Mouse (Mus musculus) heart, embryonic 11.5 days (tissue): ENCODE data around the gene Hyal1. TPM values are rescaled to one million over a fixed set of nuclear protein-coding genes. Genes with fewer than 3 reads are reported as not detected.
"Not testable (repeated sequence)": the region's sequence is repeated elsewhere in the genome, so short reads cannot be mapped to it uniquely, and the experiment has no call there.

Source experiments
- ATAC-seq: fragments of 200-750 bp; cut with Nextera tagmentation; replicated peaks from 2 replicates; pipeline ENCODE4 v1.8.0; 2017; ENCODE audit warnings: moderate library complexity; ENCODE audit not compliant: insufficient number of reproducible peaks, low FRiP score, low TSS enrichment
- H3K27ac ChIP-seq: fragments of 300-500 bp; sonication (generic); 2 replicates; pipeline ENCODE4 v1.5.1; 2014; ENCODE audit warnings: mild to moderate bottlenecking, low read depth, low read length
- H3K27me3 ChIP-seq: fragments of 300-500 bp; sonication (generic); 2 replicates; pipeline ENCODE4 v1.6.1; 2014; ENCODE audit warnings: mild to moderate bottlenecking, low read length, mixed read lengths; ENCODE audit not compliant: control insufficient read depth, insufficient read depth
- H3K36me3 ChIP-seq: fragments of 300-500 bp; sonication (generic); 2 replicates; pipeline ENCODE4 v1.6.1; 2014; ENCODE audit warnings: mild to moderate bottlenecking, low read length, moderate library complexity, mixed read lengths; ENCODE audit not compliant: control insufficient read depth, insufficient read depth
- H3K4me1 ChIP-seq: fragments of 300-500 bp; sonication (generic); 2 replicates; pipeline ENCODE4 v1.6.1; 2014; ENCODE audit warnings: low read length; ENCODE audit not compliant: control insufficient read depth, insufficient read depth
- H3K4me2 ChIP-seq: fragments of 300-500 bp; sonication (generic); 2 replicates; pipeline ENCODE4 v1.6.1; 2014; ENCODE audit warnings: mild to moderate bottlenecking, moderate library complexity
- H3K4me3 ChIP-seq: fragments of 300-500 bp; sonication (generic); 2 replicates; pipeline ENCODE4 v1.5.1; 2014; ENCODE audit warnings: low read depth, low read length
- H3K9ac ChIP-seq: fragments of 300-500 bp; sonication (generic); 2 replicates; pipeline ENCODE4 v1.6.1; 2014; ENCODE audit warnings: mild to moderate bottlenecking, low read depth, low read length, moderate library complexity
- H3K9me3 ChIP-seq: fragments of 300-500 bp; sonication (generic); replicated peaks from 2 replicates; pipeline ENCODE4 v1.6.1; 2016; ENCODE audit warnings: low read length; ENCODE audit not compliant: control insufficient read depth
- WGBS: fragments of 180-500 bp; shearing (Covaris S2); extraction: QIAGEN DNeasy Blood & Tissue Kit; methylation state at CpG from one replicate; pipeline ENCODE4 v1.1.7; 2014; ENCODE audit not compliant: insufficient replicate concordance; 5-methylcytosine and 5-hydroxymethylcytosine counted together
- polyA plus RNA-seq: library from polyadenylated mRNA; unstranded; fragments of >200 nt; fragmentation: Nextera tagmentation; extraction: Ambion mirVana; gene quantifications from 2 replicates; pipeline ENCODE4 v1.2.1, GENCODE M21; 2014

The Hyal1 gene
- polyA plus RNA-seq, 1 experiment from 2014 or later = 3.5 TPM

DNA sequence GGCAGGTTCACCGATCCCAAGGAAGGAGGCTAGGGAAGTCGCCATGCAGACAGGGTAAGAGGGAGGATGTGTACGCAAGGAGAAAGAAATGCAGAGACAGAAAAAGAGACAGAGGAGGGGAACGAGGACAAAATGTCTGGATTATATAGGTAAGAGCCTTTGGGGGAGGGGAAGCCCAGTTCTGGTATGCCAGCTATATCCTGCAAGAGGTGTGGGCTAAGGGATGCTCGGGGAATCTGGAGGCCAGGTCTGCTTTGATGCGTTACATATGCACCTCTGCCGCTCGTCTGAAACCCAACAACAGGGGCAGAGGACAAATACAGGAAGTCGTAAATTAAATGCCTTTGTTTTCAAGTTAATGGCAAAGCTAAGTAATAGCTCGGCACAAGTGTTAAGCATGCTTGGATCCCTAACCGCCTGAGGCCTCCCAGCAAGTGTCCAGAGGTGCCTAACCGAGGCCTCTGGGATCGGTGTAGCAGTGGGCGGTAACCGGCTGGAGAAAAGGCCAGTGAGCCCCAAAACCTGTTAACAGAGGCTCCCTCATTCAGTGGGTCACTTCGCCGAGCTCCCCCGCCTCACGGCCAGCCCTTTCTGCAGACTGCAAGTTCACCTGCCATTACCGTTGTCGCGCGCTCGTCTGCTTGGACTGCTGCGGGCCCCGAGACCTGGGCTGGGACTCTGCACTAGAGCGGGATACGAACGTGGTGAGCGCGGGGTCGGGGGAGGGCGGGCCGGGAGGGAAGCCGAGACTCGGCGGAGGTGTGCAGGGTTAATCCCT is 23.0 kb upstream of the Hyal1 start:
- peak overlapping the region; percentile 83 for H3K27ac ChIP-seq
- H3K9ac ChIP-seq = peak overlapping the region; percentile 83
- peaks cover 14% of the 10 kb centered on the region for H3K36me3 ChIP-seq
- H3K27me3 ChIP-seq = peaks cover 24% of the 10 kb centered on the region
- peak; percentile 40 for ATAC-seq
- peaks cover 43% of the 10 kb centered on the region for H3K4me1 ChIP-seq
- H3K4me2 ChIP-seq = peak overlapping the region; percentile 98
- 8% methylated on average over 36 of the region's 37 CpGs for WGBS
- H3K4me3 ChIP-seq = peak overlapping the region; percentile 84
- no peaks in the 10 kb centered on the region for H3K9me3 ChIP-seq

DNA sequence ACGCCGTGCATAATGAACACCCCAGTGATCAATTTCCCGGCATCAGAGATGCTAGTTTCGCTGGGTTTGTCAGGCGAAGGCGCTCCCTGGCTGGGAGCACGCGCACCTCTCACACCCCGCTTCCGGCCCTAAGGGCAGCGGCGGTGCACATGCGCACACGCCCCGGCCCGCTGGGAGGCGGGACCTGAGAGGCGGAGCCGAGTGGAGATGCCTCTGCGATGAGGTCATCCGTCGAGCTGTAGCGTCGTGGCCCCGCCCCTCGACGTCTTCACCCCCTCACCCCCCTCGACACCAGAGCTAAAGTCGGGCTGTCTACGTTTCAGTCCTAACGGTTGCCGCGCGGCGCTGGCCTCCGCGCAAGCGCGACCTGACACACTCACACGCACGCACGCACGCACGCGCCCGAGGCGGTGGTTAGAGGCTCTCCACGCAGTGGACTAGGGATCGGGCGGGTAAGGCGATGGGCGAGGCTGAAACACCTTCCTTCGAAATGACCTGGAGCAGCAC is 22.4 kb upstream of the Hyal1 start:
- H3K4me1 ChIP-seq = peaks cover 43% of the 10 kb centered on the region
- WGBS = 1% methylated on average over 53 of the region's 53 CpGs
- H3K9me3 ChIP-seq = no peaks in the 10 kb centered on the region

DNA sequence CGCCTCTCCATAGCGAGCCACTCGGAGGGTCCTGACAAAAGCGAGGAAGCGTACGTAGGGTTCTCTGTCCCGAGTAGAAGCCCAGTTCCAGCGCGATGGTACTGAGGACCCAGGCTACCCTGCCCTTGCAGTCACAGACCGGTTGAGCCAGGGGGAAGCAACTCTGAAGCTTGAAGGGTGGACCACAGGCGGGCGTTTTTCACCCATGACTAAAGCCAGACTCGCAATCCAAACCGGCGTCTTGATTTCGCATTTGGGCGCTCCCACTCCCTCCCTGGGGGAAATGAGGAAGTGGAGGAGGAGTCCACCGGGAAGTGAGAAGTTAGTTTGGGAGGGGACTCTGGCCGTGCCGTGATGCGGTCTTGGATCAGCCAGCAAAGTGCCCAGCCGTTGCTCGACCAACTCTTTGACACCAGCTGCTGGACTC is 21.7 kb upstream of the Hyal1 start:
- H3K27ac ChIP-seq = peak overlapping the region; percentile 98
- no peaks in the 10 kb centered on the region for H3K9me3 ChIP-seq
- peak overlapping the region; percentile 97 for H3K9ac ChIP-seq
- H3K4me1 ChIP-seq = peaks cover 43% of the 10 kb centered on the region
- peak overlapping the region; percentile 84 for H3K4me3 ChIP-seq
- peaks cover 22% of the 10 kb centered on the region for H3K36me3 ChIP-seq
- ATAC-seq = peak; percentile 22; the same call in 1 of the 2 replicates
- peak overlapping the region; percentile 98 for H3K4me2 ChIP-seq
- under 1% methylated on average over 23 of the region's 23 CpGs for WGBS
- peaks cover 14% of the 10 kb centered on the region for H3K27me3 ChIP-seq

More for the DNA sequence above, 22.4 kb upstream of the Hyal1 start:
- ATAC-seq = peak; percentile 87
- H3K4me2 ChIP-seq = peak overlapping the region; percentile 98
- H3K4me3 ChIP-seq = peak overlapping the region; percentile 84
- peaks cover 19% of the 10 kb centered on the region for H3K27me3 ChIP-seq
- peak overlapping the region; percentile 98 for H3K27ac ChIP-seq
- peak overlapping the region; percentile 97 for H3K9ac ChIP-seq
- peaks cover 19% of the 10 kb centered on the region for H3K36me3 ChIP-seq

DNA sequence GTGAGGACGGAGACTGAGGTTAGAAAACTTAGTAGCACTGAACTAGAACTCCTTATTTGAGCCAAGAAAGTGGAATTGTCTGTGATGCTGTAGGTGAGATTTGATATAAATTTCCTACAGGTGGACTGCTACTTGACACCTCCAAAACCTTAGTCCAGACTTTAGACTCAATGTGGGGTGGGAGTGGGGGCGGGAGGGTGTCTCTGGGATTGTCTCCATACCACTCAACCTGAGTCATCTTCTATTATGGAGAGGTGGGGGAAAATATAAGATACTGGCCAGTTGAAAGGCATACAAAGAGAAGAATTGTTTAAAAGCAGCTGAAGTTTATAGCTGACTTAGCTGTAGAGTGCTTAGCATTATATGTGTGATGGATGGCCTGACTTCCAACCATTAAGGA is 21.0 kb upstream of the Hyal1 start:
- Histone ChIP-seq H3K27me3 (peaks cover 7% of the 10 kb centered on the region), H3K4me3 (peak overlapping the region; percentile 84), H3K9me3 (no peaks in the 10 kb centered on the region), H3K4me2 (peak overlapping the region; percentile 98), H3K9ac (peak overlapping the region; percentile 97), H3K27ac (peak overlapping the region; percentile 98), H3K4me1 (peaks cover 41% of the 10 kb centered on the region), H3K36me3 (peaks cover 25% of the 10 kb centered on the region)
- ATAC-seq = no peak
- 32% methylated on average over 2 of the region's 2 CpGs for WGBS

DNA sequence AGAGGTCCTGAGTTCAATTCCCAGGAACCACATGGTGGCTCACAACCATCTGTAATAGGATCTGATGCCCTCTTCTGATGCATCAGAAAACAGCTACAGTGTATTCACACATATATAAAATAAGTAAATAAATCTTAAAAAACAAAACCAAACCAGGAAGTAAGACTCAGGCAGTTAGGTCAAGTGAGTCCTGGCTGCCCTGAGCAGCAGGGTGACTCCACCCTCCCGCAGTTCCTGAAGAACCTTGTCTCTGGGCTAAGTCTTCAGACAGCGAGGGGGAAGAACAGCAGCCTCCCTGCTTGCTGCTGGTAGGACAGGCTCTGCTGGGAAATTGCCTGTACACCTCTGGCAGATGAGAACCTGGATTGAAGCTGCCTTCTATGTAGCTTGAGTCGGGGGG is 20.4 kb upstream of the Hyal1 start:
- 64% methylated on average over 3 of the region's 3 CpGs for WGBS
- no peak for ATAC-seq
- H3K4me3 ChIP-seq = peak overlapping the region; percentile 84
- H3K4me2 ChIP-seq = peak overlapping the region; percentile 98
- H3K36me3 ChIP-seq = peaks cover 30% of the 10 kb centered on the region
- peaks cover 35% of the 10 kb centered on the region for H3K4me1 ChIP-seq
- peak overlapping the region; percentile 97; the same call in 1 of the 2 replicates for H3K9ac ChIP-seq
- peaks cover 3% of the 10 kb centered on the region; the same call in 1 of the 2 replicates for H3K27me3 ChIP-seq
- H3K9me3 ChIP-seq = no peaks in the 10 kb centered on the region
- no peak overlapping the region for H3K27ac ChIP-seq

DNA sequence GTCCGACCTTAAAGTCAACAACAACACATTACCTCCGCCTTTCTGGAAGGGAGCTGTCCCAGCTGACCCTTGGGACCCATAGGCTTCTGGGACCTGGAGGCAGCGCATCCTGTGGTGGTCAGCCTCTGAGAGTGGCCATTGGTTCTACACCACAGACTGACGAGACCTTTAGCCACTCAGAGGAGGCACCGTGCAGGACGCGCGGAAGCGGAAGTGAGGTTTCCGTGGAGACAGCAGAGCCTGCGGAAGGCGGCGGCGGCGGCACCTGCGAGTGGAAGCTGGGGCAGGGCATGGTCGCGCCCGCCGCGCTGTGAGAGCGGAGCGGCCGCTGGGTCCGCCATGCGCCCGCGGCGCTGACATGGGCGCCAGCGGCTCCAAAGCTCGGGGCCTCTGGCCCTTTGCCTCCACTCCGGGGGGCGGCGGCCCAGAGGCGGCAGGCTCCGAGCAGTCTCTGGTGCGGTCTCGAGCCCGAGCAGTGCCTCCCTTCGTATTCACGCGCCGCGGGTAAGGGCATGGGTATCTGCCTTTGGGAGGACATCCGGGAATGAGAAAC is 13.6 kb upstream of the Hyal1 start, which contains the start of gene Tusc2:
Tusc2 (plus strand) TSS at position 227 of the 553 bp plus-strand sequence.
- Histone ChIP-seq H3K4me2 (peak within 1 kb of the TSS; percentile 80), H3K9ac (peak within 1 kb of the TSS; percentile 82), H3K36me3 (peaks cover 30% of the 10 kb centered on the region), H3K9me3 (no peaks in the 10 kb centered on the region), H3K4me1 (peaks cover 23% of the 10 kb centered on the region), H3K27me3 (no peaks in the 10 kb centered on the region), H3K4me3 (peak within 1 kb of the TSS; percentile 90), H3K27ac (peak within 1 kb of the TSS; percentile 63)
- under 1% methylated on average over 46 of the region's 46 CpGs for WGBS
- ATAC-seq = peak; percentile 88

DNA sequence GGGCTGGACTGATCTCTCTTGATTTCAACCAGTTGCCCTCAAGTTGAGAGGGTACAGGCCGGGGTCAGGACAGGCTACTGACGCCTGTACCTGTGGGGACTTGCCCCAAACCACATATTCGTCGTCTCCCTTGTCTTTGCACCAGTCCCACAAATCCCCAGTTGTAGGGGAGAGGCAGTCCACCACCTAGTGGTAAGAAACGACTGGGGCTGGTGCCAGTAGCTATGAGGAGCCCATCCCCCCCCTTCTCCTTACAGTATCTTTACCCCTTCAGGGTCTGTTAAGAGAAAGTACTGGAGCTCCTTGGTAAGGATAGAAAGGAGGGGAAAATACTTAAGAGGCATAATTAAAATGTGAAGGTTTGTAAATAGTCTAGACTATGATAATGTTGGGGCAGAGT is 11.2 kb upstream of the Hyal1 start:
- H3K9me3 ChIP-seq, H3K27me3 ChIP-seq, H3K9ac ChIP-seq, ATAC-seq, H3K4me3 ChIP-seq: not testable (repeated sequence)
- 0 out of 2 replicates have a peak overlapping the region, but pooled peaks have one; percentile 14 for H3K4me2 ChIP-seq
- H3K36me3 ChIP-seq = peaks cover 21% of the 10 kb centered on the region
- 0 out of 2 replicates have a peak overlapping the region, but pooled peaks have one; percentile 4 for H3K27ac ChIP-seq
- peaks cover 32% of the 10 kb centered on the region for H3K4me1 ChIP-seq
- 43% methylated on average over 5 of the region's 5 CpGs for WGBS

DNA sequence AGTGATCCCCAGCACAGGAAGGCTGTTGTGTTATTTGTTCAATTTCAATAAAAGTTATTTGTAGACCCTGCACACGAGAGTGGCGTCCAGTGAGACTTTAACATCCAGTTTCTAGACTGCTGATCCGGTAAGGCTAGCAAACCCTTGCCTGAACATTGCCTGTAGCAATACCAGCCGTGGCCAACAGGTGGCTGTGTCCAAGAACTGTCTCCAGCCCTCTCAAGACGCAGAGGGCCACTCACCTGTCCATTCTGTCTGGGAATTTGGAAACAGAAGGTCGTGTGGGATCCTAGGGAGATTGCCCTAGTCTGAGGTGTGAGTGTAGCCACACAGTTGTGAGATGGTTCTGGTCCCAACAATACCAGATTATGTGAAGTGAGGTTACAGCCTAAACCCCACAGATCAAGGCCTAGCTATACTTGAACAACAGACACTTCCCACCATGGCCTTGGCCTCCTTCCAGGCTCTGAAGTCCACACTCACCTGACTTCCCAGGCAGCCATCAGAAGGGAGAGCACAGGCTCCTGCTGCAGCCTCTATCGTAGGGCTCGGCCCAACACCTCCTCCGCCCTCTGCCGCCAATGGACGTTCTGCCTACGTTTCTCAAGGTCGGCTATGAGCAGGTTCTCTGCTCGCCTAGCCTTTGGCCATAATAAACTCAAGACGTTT is 10.6 kb upstream of the Hyal1 start:
- H3K9ac ChIP-seq = 0 out of 2 replicates have a peak overlapping the region, but pooled peaks have one; percentile 39
- peaks cover 38% of the 10 kb centered on the region for H3K4me1 ChIP-seq
- H3K9me3 ChIP-seq = no peaks in the 10 kb centered on the region
- no peaks in the 10 kb centered on the region for H3K27me3 ChIP-seq
- ATAC-seq = no peak
- 0 out of 2 replicates have a peak overlapping the region, but pooled peaks have one; percentile 10 for H3K4me3 ChIP-seq
- WGBS = 49% methylated on average over 15 of the region's 15 CpGs
- peak overlapping the region; percentile 93 for H3K4me2 ChIP-seq
- peak overlapping the region; percentile 86 for H3K27ac ChIP-seq
- peaks cover 19% of the 10 kb centered on the region for H3K36me3 ChIP-seq
